Mouse (Mus musculus): ENCODE data around the gene Tfcp2.
"Not testable (repeated sequence)": the region's sequence is repeated elsewhere in the genome, so short reads cannot be mapped to it uniquely, and the experiment has no call there.

Tfcp2 gene

DNA sequence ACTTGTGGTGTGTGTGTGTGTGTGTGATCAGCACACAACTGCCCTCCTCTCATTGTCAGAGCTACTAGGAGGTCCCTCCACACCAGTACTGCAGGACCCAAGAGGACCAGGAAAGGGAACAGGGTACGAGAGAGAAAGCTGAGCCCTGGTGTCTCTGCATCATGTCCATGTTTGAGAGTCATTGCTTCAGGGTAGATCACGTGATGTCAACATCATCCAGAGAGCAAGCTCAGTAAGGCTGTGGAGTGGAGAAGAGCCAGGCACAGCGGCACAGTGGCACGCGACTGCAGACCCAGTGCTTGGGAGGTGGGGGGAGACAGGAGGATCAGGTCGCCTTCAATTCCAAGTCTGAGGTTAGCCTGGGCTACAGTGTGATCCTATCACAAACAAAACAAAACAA is 24.6 kb upstream of the Tfcp2 start:
- no peaks in the 10 kb centered on the region for H3K27me3 ChIP-seq (ENCODE audit: control insufficient read depth, insufficient read depth, low read length, poor library complexity, severe bottlenecking)
- DNase-seq (ENCODE audit: low read depth, low spot score): no peak
- H3K36me3 ChIP-seq (ENCODE audit: control insufficient read depth, insufficient read depth, low read length, poor library complexity, severe bottlenecking): no peaks in the 10 kb centered on the region

GRCm38 (mm10) chr15:100575366-100575765 is 23.6 kb upstream of the Tfcp2 start:
- no peaks in the 10 kb centered on the region for H3K27me3 ChIP-seq (ENCODE audit: control insufficient read depth, insufficient read depth, low read length, poor library complexity, severe bottlenecking)
- no peaks in the 10 kb centered on the region for H3K36me3 ChIP-seq (ENCODE audit: control insufficient read depth, insufficient read depth, low read length, poor library complexity, severe bottlenecking)
- DNase-seq (ENCODE audit: low read depth, low spot score): no peak

GRCm38 (mm10) chr15:100574378-100574777 is 22.6 kb upstream of the Tfcp2 start:
- Histone ChIP-seq H3K27me3 (ENCODE audit: control insufficient read depth, insufficient read depth, low read length, poor library complexity, severe bottlenecking) (no peaks in the 10 kb centered on the region), H3K36me3 (ENCODE audit: control insufficient read depth, insufficient read depth, low read length, poor library complexity, severe bottlenecking) (no peaks in the 10 kb centered on the region)
- no peak for DNase-seq (ENCODE audit: low read depth, low spot score)

DNA sequence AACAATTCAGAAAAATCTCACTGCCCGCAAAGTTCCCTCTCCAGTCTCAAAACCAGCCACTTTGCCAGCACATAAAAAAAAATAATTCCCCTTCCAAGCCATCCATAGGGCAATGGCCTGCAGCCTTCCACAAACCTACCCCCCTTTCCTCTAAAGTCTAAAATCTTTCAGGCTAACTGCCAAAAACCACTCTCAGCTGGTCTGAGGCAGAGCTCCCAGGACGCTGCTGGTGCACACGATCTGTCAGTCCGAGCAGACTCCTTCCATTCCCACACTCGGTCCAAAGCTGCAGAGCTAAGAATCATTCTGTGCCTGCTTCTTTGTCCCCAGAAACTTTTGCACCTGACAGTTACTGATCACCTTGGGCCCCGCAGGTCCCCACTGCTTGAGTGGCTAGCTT is 22.1 kb upstream of the Tfcp2 start:
- no peaks in the 10 kb centered on the region for H3K27me3 ChIP-seq (ENCODE audit: control insufficient read depth, insufficient read depth, low read length, poor library complexity, severe bottlenecking)
- H3K36me3 ChIP-seq (ENCODE audit: control insufficient read depth, insufficient read depth, low read length, poor library complexity, severe bottlenecking): no peaks in the 10 kb centered on the region
- no peak for DNase-seq (ENCODE audit: low read depth, low spot score)

DNA sequence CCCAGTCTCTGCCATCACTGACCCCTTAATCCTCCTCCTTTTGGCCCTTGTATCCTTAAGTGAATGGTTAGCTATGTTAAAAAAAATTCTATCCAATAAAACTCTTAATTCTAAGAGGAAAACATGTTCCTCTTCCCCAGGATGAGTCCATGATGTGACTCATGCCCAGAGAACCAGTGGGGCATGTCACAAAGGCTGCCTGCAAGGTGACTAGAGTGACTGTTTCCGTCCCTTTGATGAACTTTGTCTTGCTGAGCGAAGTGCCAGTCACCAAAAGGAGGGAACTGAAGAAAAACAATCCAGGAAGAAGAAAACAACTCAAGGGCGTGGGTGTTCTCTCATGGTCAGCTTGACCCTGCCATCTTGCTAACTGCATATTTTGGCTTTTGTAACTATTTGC is 17.4 kb upstream of the Tfcp2 start:
- H3K36me3 ChIP-seq (ENCODE audit: control insufficient read depth, insufficient read depth, low read length, poor library complexity, severe bottlenecking): no peaks in the 10 kb centered on the region
- DNase-seq (ENCODE audit: low read depth, low spot score): no peak
- H3K27me3 ChIP-seq (ENCODE audit: control insufficient read depth, insufficient read depth, low read length, poor library complexity, severe bottlenecking): no peaks in the 10 kb centered on the region

GRCm38 (mm10) chr15:100566531-100566930 is 14.7 kb upstream of the Tfcp2 start:
- H3K27me3 ChIP-seq (ENCODE audit: control insufficient read depth, insufficient read depth, low read length, poor library complexity, severe bottlenecking): no peaks in the 10 kb centered on the region
- H3K36me3 ChIP-seq (ENCODE audit: control insufficient read depth, insufficient read depth, low read length, poor library complexity, severe bottlenecking): no peaks in the 10 kb centered on the region

GRCm38 (mm10) chr15:100557705-100558433 is 6.1 kb upstream of the Tfcp2 start:
- Histone ChIP-seq H3K27me3 (ENCODE audit: control insufficient read depth, insufficient read depth, low read length, poor library complexity, severe bottlenecking) (no peaks in the 10 kb centered on the region), H3K36me3 (ENCODE audit: control insufficient read depth, insufficient read depth, low read length, poor library complexity, severe bottlenecking) (no peaks in the 10 kb centered on the region)
- no peak for DNase-seq (ENCODE audit: low read depth, low spot score)

More at GRCm38 (mm10) chr15:100566531-100566930, 14.7 kb upstream of the Tfcp2 start:
- no peak for DNase-seq (ENCODE audit: low read depth, low spot score)

- Histone ChIP-seq H3K27me3 (ENCODE audit: control insufficient read depth, insufficient read depth, low read length, poor library complexity, severe bottlenecking) (no peaks in the 10 kb centered on the region), H3K36me3 (ENCODE audit: control insufficient read depth, insufficient read depth, low read length, poor library complexity, severe bottlenecking) (no peaks in the 10 kb centered on the region)
- DNase-seq (ENCODE audit: low read depth, low spot score): no peak
Measured at GRCm38 (mm10) chr15:100556378-100556777, 4.6 kb upstream of the Tfcp2 start.

DNA sequence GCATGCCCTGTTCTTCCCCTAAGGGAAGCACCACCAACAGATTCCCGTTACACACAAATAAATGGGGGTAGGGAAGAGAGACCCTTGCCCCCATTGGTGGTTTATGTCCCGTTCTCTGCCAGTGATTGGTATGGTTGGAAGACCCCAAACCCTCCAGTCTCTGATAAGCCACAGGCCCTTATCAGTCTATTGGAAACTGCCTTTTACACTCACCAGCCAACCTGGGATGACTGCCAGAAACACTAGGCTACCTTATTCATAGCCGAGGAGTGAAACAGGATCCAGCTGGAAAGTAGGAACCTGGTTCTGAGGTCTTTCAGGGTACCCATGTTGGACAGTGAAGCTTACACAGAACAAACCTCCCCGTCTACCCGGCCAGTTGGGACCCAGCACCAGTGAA is 4.2 kb upstream of the Tfcp2 start:
- H3K27me3 ChIP-seq (ENCODE audit: control insufficient read depth, insufficient read depth, low read length, poor library complexity, severe bottlenecking): no peaks in the 10 kb centered on the region
- no peak for DNase-seq (ENCODE audit: low read depth, low spot score)
- no peaks in the 10 kb centered on the region for H3K36me3 ChIP-seq (ENCODE audit: control insufficient read depth, insufficient read depth, low read length, poor library complexity, severe bottlenecking)

DNA sequence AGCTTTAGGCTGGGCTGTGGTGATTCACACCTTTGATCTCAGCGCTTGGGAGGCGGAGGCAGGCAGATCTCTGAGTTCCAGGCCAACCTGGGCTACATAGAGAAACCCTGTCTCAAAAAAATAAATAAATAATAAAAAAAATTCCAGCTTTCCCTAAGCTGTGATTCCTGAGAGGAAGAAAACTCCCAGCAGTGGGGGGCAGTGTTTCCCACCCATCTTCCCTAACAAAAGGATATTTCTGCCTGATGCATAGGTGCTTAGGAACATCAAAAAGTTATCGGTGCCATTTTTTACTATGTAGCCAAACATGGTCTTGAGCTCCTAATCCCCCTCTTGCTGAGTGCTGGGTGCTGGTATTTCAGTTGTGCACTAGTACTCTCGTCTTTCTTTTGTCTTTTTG is 1.5 kb downstream of the Tfcp2 start:
- Histone ChIP-seq H3K27me3 (ENCODE audit: control insufficient read depth, insufficient read depth, low read length, poor library complexity, severe bottlenecking) (no peaks in the 10 kb centered on the region), H3K36me3 (ENCODE audit: control insufficient read depth, insufficient read depth, low read length, poor library complexity, severe bottlenecking) (no peaks in the 10 kb centered on the region)
- DNase-seq (ENCODE audit: low read depth, low spot score): no peak

- peak; percentile 19 for DNase-seq (ENCODE audit: low read depth, low spot score)
- not testable (repeated sequence) for H3K36me3 ChIP-seq (ENCODE audit: control insufficient read depth, insufficient read depth, low read length, poor library complexity, severe bottlenecking); H3K27me3 ChIP-seq (ENCODE audit: control insufficient read depth, insufficient read depth, low read length, poor library complexity, severe bottlenecking)
Measured at GRCm38 (mm10) chr15:100543651-100544030, 8.2 kb downstream of the Tfcp2 start.

DNA sequence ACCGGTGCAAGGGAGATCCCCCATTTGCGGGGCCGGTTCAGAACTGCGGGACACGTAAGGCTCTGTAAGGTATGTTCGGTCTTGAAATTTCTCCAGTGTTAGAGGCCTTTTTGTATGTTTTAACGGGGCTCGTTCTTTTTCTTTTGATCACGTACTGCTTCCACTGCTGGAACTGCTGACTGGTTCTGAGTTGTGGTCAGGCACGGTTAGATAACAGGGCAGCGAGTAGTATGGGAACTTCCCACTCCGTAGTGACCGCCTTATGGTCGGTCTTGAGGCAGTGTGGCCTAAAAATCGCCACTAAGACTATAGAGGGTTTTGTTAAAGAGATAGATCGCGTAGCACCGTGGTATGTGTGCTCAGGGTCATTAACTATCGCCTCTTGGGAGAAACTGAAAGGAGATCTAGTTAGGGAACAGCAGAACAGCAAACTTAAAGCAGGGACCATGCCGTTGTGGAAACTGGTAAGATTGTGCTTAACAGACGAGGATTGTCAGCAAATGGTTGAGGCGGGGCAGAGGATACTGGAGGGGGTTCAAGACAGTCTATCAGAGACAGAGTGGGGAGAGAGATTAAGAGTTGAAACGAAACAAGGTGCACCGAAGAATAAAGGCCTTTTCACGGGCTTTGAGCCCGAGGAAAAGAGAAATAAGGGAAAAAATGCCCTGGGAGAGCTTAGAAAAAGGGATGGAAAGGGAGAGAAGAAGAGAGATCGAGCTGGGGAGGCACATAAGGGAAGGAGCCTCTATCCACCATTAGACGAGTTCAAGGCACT is 8.7 kb downstream of the Tfcp2 start:
- DNase-seq (ENCODE audit: low read depth, low spot score); H3K27me3 ChIP-seq (ENCODE audit: control insufficient read depth, insufficient read depth, low read length, poor library complexity, severe bottlenecking); H3K36me3 ChIP-seq (ENCODE audit: control insufficient read depth, insufficient read depth, low read length, poor library complexity, severe bottlenecking): not testable (repeated sequence)

GRCm38 (mm10) chr15:100541426-100541825 is 10.4 kb downstream of the Tfcp2 start:
- Histone ChIP-seq H3K36me3 (ENCODE audit: control insufficient read depth, insufficient read depth, low read length, poor library complexity, severe bottlenecking) (no peaks in the 10 kb centered on the region), H3K27me3 (ENCODE audit: control insufficient read depth, insufficient read depth, low read length, poor library complexity, severe bottlenecking) (no peaks in the 10 kb centered on the region)
- DNase-seq (ENCODE audit: low read depth, low spot score): no peak

- H3K36me3 ChIP-seq (ENCODE audit: control insufficient read depth, insufficient read depth, low read length, poor library complexity, severe bottlenecking); H3K27me3 ChIP-seq (ENCODE audit: control insufficient read depth, insufficient read depth, low read length, poor library complexity, severe bottlenecking); DNase-seq (ENCODE audit: low read depth, low spot score): not testable (repeated sequence)
Measured at GRCm38 (mm10) chr15:100541001-100541400, 10.8 kb downstream of the Tfcp2 start.

DNA sequence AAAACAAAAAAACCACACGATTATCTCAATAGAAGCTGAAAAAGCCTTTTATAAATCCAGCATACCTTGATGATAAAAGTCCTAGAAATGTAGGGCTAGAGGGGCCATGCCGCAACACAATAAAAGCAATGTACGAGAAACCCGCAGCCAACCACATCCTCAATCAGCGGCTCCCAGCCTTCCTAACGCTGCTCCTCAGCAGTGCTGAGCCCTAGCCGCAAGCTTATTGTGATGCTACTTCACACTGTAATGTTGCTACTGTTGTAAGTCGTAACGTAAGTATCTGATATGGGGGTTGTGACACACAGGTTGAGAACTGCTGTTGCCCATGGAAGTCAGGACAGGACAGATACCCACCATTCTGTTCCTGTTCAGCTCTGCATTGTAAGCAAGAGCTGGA is 12.4 kb downstream of the Tfcp2 start:
- no peak for DNase-seq (ENCODE audit: low read depth, low spot score)
- no peaks in the 10 kb centered on the region for H3K36me3 ChIP-seq (ENCODE audit: control insufficient read depth, insufficient read depth, low read length, poor library complexity, severe bottlenecking)
- no peaks in the 10 kb centered on the region for H3K27me3 ChIP-seq (ENCODE audit: control insufficient read depth, insufficient read depth, low read length, poor library complexity, severe bottlenecking)
